Mouse (Mus musculus): ENCODE measurements around the gene Ica1.

Gene Ica1

DNA sequence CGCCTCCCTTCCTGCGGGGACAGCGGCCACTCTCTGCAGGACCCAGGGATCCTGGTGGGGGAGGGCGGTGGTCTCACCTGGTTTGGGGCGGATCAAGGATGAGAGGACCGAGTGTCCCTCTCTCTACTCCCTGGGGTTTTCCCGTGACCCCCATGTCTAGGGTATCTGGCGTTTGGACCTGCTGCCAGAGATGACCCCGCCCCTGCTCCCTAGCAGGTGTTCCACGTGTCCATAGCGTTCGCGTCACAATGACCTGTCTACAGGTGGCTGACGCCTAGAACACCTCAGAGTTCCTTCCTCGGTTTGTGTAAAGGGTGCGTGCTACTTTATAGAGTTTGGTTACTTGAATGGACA lies at the start of gene Ica1:
Gene Ica1, minus strand, starts transcription at position 193 of the 354 bp plus-strand sequence.
- DNase-seq: no peak

GRCm38 (mm10) chr6:8819866-8820265 lies 41.6 kb upstream of the Ica1 start:
- no peak for DNase-seq

DNA sequence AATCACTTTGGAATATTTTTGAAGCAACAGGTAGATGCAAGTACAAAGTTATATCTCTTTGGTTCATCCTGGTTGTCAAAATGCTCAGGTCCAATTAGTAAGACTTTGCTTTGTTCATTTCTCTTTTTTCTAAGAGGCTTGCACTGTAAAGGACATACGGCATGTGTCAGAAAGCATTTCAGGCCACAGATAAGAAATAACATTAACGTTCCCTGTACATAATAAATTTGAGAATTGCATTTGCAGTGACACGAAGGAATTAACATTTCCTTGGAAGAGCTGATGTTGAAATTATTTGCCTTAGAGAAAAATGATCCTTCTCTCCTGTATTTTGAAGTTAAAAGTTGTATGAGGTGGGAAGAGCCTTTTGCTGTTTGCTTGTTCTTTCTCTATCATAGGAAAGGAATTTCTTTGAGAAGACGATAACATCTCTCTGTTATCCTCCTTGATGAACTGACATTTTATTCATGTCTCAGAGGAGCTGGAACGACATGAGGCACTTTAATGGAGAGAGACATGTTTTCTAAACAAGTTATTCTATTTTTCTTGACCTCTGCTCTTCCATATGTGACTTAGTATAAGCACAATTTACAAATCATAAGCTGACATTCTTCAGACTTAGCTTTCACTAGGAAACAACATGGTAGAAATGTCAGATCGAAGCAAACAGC lies 36.2 kb upstream of the Ica1 start:
- no peak for DNase-seq

GRCm38 (mm10) chr6:8802561-8803150 lies 24.4 kb upstream of the Ica1 start:
- no peak for DNase-seq

DNA sequence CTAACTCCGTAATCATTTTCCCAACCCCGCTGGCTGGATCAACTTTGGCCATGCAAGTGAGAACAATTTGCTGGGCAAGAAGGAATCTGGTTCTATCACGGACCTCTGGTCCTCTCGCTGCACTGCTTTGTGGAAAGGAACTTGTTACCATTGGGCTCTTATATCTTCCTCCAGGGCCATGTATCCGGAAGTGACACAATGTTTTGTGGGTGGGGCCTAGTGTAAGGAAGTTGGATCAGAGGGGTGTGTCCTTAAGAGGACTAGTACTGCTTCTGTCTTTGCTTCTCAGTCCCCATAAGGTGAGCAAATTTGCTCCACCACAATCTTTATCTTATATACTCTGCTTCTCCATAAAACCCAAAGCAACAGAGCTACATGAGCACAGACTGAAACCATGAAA lies 14.1 kb upstream of the Ica1 start:
- DNase-seq: no peak

GRCm38 (mm10) chr6:8791781-8792180 lies 13.5 kb upstream of the Ica1 start:
- DNase-seq: no peak

GRCm38 (mm10) chr6:8780618-8781017 lies 2.3 kb upstream of the Ica1 start:
- no peak for DNase-seq

DNA sequence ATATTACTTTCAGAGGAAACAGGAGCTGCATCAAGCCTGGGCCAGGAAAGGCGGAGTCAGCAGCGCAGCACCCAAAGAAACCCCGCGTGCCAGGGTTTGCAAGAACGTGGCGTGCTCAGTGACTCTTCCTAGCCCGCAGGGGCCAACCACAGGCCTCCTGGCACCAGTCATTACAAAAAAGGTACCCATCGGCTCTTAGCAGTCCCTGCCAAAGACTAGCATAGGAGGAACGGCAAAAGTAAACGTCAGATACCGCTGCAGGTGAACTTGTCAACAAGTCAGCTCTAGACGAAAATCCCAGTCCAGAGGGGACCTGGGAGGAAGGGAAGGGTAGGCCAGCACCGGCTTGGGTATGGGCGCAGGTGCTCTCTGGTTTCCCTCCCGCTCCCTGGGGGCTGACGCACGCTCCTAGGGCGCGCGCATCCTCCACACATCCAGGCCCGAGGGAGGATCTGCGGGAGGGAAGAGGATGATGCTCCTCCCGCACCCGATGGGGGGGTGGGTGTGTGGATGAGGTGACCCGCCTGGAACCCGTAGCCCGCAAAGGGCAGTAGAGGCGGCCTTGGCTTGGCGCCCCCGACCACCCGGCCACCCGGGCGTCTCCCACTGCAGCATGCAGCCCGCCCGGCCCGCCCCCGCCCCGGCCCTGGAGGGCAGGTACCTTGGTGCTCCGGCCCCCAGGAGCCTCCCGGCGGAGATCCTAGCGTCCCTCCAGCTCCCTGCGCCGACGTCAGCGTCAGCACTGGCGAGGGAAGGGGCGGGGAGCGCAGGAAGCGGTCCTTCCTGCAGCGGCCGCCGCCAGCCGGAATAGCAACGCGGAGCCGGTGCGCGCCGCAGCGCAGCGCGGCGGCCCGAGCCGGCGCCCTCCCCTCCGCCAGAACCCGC lies 635 bp downstream of the Ica1 start:
- DNase-seq: peak; percentile 78 to 85

DNA sequence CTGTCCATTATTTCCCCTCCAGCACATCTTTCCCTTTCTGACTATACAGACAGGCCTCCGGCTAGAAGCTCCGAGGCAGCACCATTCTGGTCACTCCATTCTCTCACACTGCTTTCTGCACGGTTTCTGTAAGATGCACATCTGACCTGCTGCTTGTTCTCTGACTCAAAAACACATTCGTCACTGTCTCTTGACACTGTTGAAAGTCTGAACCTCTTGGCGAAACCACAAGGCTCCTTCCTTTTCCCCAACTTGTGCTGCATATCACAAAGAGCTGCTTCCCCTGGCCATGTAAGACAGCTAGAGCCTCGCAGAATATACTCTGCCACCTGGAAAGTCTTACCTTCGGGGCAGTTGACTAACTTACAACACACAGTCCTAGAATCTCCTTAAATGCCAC lies 6.7 kb downstream of the Ica1 start:
- no peak for DNase-seq

GRCm38 (mm10) chr6:8770341-8770740 lies 7.9 kb downstream of the Ica1 start:
- peak; percentile 43 to 65 for DNase-seq

- peak in 1 of 2 experiments; percentile 7 for DNase-seq
These were observed 8.5 kb downstream of the Ica1 start for GRCm38 (mm10) chr6:8769803-8770202.

DNA sequence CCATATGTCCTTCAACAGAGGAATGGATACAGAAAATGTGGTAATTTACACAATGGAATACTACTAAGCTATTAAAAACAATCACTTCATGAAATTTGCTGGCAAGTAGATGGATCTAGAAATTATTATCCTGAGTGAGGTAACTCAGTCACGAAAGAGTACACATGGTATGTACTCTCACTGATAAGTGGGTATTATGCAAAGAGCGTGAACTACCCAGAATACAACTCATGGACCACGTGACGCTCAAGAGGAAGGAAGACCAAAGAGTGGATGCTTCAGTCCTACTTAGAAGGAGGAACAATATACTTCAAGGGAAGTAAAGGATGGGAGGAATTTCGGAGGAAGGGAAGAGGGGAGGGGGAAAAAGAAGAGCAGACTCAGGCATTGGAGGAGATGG lies 11.6 kb downstream of the Ica1 start:
- no peak for DNase-seq

DNA sequence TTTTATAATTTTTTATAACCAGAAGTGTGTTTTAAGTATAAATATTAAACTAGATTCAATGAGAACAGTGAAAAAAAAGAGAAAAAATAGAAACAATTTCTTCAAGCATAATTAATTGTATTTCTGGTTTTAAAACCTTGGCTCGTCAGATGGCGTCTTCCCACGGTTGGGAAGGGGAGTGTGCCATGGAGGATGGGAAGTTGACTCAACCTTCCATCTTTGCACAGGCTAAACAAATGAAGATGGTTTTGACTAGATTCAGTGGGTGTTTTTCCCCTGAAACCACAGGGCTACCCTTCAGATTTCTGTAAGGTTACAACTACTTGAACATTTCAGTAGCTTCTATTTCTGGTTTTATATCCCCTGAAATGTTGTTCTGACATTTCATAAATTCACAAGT lies 12.5 kb downstream of the Ica1 start:
- no peak for DNase-seq

GRCm38 (mm10) chr6:8765064-8765463 lies 13.2 kb downstream of the Ica1 start:
- no peak for DNase-seq

DNA sequence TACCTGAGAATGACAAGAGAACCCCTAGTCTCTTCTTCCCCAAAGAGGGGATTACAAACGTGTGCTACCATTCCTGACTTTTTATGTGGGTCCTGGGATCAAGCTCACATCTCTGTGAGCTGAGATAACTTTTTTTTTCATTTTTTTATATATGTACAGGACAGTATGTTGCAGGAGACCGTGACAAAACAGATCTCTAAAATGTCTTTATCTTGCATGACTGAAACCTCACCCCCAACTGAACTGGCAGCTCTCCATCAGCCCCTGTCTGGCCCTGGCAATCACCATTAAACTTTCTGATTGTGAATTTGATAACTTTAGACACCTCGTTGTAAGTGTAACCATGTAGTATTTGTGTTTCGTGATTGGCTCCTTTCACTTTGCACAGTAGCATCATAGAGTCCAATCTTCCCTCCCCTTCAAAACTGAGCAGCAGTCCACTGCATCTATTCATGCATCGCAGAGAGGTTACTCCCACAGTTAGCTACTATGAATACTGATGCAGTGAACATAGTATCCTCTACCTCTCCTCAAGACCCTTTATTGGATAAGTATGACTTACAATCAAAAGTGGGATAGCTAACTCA lies 17.5 kb downstream of the Ica1 start:
- DNase-seq: no peak

GRCm38 (mm10) chr6:8759901-8760300 lies 18.4 kb downstream of the Ica1 start:
- no peak for DNase-seq

GRCm38 (mm10) chr6:8755760-8756276 lies 22.5 kb downstream of the Ica1 start:
- no peak for DNase-seq

GRCm38 (mm10) chr6:8754486-8754885 lies 23.8 kb downstream of the Ica1 start:
- no peak for DNase-seq

GRCm38 (mm10) chr6:8753723-8754036 lies 24.6 kb downstream of the Ica1 start:
- DNase-seq: no peak

GRCm38 (mm10) chr6:8752984-8753722 lies 25.1 kb downstream of the Ica1 start:
- peak; percentile 40 to 68 for DNase-seq

- DNase-seq: no peak
These were observed 33.4 kb downstream of the Ica1 start for GRCm38 (mm10) chr6:8744886-8745285.

DNA sequence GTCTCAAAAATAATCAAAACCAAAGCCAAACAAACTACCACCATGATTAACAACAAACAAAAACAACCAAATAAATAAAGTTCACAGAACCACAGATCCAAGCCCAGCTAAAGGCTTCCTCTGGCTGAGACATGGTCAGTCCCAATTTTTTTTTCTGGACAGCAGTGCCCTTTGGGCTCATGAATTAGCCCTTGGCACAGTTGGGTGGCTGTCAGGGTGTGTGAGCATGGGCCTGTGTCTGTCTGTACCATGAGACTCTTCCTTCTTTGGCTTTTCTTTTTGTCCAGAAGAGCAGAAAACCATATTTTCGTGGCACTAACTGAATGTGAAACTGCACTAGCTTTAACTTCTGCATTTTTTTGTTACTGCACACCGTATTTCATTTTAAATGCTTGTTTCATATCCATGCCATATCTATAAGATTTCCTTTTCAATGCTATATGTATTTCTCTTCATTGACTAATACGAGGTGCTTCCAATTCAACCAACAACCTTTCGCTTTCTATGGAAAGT lies 34.0 kb downstream of the Ica1 start:
- DNase-seq: no peak

DNA sequence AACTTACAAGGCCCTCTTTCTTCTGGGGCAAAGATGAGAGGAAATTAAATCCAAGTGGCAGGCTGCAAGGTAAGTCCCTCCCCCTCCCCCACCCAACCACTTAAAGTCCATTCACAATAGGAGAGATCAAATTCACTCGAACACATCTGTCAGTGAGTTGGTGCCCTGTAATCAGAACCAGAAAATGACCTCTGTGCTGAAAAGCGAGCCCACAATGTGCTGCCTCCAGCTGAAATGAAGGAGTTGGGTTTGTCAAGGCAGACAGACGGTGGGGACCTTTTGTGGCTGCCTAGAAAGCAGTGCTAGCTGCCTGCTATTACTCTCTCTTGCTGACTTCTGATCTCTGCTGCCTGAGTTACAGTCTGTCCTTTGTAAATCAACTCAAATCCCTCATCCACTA lies 35.8 kb downstream of the Ica1 start:
- DNase-seq: no peak

Measured in lung, postnatal 4 days (tissue).